Mouse (Mus musculus) c-Kit-negative CD71-positive TER-119-positive erythroid progenitor cells, embryonic 14.5 days (primary cell): ENCODE measurements around the gene Ptgs1.

Experiments
- DNase-seq: peaks from one replicate; pipeline ENCODE4 v3.0.0-alpha.2; 2013; ENCODE audit warnings: low read depth, low spot score

Gene Ptgs1

GRCm38 (mm10) chr2:36247964-36248363 is 17.7 kb downstream of the Ptgs1 start:
- no peak for DNase-seq

- DNase-seq = no peak
These were observed 20.9 kb downstream of the Ptgs1 start for GRCm38 (mm10) chr2:36251156-36251555.

GRCm38 (mm10) chr2:36252505-36252904 is 22.3 kb downstream of the Ptgs1 start:
- DNase-seq = no peak

- DNase-seq = no peak
These were observed 24.2 kb downstream of the Ptgs1 start for GRCm38 (mm10) chr2:36254445-36254844.

- no peak for DNase-seq
These were observed 26.7 kb downstream of the Ptgs1 start for GRCm38 (mm10) chr2:36256931-36257330.

GRCm38 (mm10) chr2:36259382-36259781 is 29.2 kb downstream of the Ptgs1 start:
- DNase-seq = no peak

- DNase-seq = no peak
These were observed 29.7 kb downstream of the Ptgs1 start for GRCm38 (mm10) chr2:36259798-36260540.

GRCm38 (mm10) chr2:36262025-36262424 is 31.8 kb downstream of the Ptgs1 start:
- DNase-seq = no peak

- no peak for DNase-seq
These were observed 39.2 kb downstream of the Ptgs1 start for GRCm38 (mm10) chr2:36269458-36269857.

GRCm38 (mm10) chr2:36270186-36270585 is 40.0 kb downstream of the Ptgs1 start:
- no peak for DNase-seq

- DNase-seq = no peak
These were observed 40.9 kb downstream of the Ptgs1 start for GRCm38 (mm10) chr2:36271085-36271484.

- DNase-seq = no peak
These were observed 42.2 kb downstream of the Ptgs1 start for GRCm38 (mm10) chr2:36272288-36272950.

- peak; percentile 5 for DNase-seq
These were observed 46.2 kb downstream of the Ptgs1 start for GRCm38 (mm10) chr2:36276454-36276853.

GRCm38 (mm10) chr2:36278760-36279159 is 48.5 kb downstream of the Ptgs1 start:
- no peak for DNase-seq

- DNase-seq = no peak
These were observed 50.9 kb downstream of the Ptgs1 start for GRCm38 (mm10) chr2:36281138-36281537.

GRCm38 (mm10) chr2:36282301-36282700 is 52.1 kb downstream of the Ptgs1 start:
- no peak for DNase-seq
